Mouse (Mus musculus) naive thymus-derived CD4-positive, alpha-beta T cell, adult 2 months (primary cell): ENCODE results near the gene Pdzd7.

Source experiments
- DNase-seq: peaks from one replicate; pipeline ENCODE4 v3.0.0-alpha.2; 2011; ENCODE audit warnings: low read depth

Pdzd7 gene

DNA sequence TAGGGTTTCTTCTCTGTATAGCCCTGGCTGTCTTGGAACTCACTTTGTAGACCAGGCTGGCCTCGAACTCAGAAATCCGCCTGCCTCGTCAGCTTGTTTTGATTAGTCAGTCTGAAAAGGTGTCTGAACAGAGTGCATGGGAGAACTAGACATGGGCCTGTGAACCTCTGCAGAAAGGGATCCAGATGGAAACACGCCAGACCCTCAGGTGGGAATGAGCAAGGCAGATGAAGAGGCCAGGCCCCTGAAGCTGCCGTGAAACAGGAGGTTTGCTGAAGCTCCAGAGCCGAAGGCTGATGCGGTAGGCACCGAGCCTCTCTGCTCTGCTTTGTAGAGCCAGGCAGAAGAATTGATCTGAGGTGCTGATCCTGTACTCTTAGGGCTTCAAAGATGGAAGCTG lies 33.3 kb downstream of the Pdzd7 start:
- DNase-seq = no peak

DNA sequence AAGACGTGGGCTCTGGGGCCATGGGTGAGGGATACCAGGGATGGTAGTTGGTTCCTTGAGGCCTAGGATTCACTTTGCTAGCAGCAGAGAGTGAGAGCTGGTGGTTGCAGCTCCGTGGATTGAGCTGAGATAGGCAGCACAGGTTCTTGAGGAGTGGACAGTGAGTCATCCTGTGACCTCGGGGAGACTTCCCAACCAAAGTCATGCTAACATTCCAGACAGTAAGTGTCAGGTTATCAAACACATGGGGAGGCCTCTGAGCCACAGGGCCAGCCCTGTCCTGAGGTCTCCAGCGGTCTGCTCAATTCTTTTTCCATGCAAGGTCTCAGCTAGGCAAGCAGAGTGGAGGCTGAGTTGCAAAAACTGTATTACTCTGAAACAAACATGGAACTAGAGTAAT lies 34.9 kb downstream of the Pdzd7 start:
- no peak for DNase-seq

DNA sequence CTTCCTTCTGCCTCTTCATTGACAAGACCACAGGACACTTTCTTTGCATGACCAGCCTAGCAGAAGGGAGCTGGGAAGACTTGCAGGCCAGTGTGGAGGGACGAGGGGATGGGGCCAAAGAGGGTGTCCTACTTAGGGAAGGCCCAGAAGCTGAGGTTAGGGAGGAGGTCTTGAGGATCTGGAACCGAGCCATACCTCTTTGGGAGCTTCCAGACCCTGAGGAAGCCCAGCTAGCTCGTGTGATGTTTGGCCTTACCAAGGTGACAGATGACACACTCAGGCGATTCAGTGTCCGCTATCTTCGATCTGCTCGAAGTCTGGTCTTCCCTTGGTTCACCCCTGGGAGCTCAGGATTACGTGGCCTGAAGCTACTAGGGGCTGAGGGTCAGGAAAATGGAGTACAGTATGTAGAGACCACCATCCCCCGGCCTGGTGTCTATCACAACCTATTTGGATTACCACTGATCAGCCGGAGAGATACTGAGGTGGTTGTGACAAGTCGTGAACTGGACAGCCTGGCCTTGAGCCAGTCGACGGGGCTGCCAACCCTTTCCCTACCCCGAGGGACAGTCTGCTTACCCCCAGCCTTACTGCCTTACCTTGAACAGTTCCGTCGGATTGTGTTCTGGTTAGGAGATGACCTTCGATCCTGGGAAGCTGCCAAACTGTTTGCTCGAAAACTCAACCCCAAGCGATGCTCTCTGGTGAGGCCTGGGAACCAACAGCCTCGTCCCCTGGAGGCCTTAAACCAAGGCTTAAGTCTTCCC lies 37.9 kb downstream of the Pdzd7 start:
- no peak for DNase-seq

DNA sequence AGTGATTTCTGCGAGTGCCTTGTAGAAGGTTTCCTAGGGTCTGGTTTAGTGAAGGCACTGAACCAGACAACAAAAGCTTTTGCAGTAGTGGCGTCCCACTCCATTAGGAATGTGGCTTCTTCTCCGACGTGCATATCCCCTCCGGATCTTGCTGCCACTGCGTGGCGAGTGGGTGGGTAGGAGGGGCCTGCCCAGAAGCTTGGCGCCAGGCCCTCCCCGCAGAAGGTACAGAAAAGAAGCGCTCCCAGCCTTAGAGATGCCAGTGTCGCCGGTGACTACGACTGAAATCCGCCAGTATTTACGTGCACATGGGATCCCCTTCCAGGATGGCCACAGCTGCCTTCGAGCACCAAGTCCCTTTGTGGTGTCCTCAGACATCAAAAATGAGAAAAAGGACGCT lies 38.5 kb downstream of the Pdzd7 start:
- no peak for DNase-seq

- DNase-seq = peak; percentile 96
Measured at GRCm38 (mm10) chr19:45005957-45006712, 39.4 kb downstream of the Pdzd7 start, which contains the start of gene Mrpl43. Gene Mrpl43, minus strand, starts transcription at chr19:45006442.

- DNase-seq = peak; percentile 45
Measured at GRCm38 (mm10) chr19:45005444-45005843, 40.1 kb downstream of the Pdzd7 start, which contains the start of gene Twnk. Gene Twnk, plus strand, starts transcription at chr19:45005663.

DNA sequence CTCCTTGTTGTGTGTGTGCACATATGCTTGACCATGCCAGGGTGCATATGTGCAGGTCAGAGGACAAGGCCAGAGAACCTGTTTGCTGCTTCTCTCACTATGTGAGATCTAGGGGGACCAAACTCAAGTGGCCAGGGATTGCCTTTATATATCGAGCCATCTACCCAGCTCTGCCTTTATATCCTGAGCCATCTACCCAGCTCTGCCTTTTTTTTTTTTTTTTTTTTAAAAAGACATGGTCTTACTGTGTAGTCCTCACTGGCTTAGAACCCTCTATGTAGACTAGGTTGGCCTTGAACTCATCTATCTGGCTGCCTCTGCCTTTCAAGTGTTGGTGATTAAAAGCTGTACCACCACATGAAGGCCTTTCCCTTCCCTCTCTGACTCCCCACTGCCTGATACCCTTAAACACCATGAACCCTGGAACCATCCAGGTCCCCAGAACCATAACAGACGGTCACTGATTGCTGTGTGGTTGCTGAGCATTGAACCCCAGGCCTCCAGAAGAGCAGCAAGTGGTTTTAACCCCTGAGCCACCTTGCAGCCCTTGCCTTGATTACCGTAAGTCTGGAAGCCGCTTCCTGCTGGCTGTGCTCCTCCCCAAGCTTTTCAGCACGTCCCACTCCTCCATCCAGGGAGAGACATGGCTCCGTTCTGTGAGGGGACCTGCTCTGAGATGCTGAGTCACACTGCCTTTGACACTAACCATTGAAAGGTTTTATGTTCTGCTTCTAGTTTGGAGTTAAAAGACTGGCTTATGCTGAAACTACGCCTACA lies 41.6 kb downstream of the Pdzd7 start:
- no peak for DNase-seq

DNA sequence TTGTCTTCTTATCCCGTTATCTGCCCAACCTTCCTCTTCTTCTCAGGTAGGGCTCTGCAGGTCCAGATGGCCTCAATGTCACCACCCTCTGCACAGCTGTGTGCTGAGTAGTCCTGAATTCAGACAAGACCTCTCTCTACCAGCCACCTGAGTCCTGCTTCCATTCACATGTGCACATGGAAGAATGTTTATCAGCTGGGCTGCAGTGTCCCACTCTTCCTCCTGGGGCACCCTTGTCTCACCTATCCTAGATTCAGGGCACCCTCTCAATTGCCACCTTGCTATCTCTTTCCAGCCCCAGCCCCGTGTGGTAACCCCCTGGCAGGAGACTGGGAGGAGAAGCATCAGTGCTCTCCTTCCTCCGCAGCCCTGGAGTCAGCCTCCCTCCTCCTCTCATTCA lies 43.2 kb downstream of the Pdzd7 start:
- DNase-seq = no peak

GRCm38 (mm10) chr19:44999647-45000046 lies 45.9 kb downstream of the Pdzd7 start:
- DNase-seq = no peak

GRCm38 (mm10) chr19:44997786-44998185 lies 47.7 kb downstream of the Pdzd7 start:
- DNase-seq = no peak

GRCm38 (mm10) chr19:44992712-44993111 lies 52.8 kb downstream of the Pdzd7 start:
- no peak for DNase-seq

GRCm38 (mm10) chr19:44992246-44992645 lies 53.3 kb downstream of the Pdzd7 start:
- DNase-seq = no peak

- DNase-seq = no peak
Measured at GRCm38 (mm10) chr19:44991031-44991430, 54.5 kb downstream of the Pdzd7 start.

DNA sequence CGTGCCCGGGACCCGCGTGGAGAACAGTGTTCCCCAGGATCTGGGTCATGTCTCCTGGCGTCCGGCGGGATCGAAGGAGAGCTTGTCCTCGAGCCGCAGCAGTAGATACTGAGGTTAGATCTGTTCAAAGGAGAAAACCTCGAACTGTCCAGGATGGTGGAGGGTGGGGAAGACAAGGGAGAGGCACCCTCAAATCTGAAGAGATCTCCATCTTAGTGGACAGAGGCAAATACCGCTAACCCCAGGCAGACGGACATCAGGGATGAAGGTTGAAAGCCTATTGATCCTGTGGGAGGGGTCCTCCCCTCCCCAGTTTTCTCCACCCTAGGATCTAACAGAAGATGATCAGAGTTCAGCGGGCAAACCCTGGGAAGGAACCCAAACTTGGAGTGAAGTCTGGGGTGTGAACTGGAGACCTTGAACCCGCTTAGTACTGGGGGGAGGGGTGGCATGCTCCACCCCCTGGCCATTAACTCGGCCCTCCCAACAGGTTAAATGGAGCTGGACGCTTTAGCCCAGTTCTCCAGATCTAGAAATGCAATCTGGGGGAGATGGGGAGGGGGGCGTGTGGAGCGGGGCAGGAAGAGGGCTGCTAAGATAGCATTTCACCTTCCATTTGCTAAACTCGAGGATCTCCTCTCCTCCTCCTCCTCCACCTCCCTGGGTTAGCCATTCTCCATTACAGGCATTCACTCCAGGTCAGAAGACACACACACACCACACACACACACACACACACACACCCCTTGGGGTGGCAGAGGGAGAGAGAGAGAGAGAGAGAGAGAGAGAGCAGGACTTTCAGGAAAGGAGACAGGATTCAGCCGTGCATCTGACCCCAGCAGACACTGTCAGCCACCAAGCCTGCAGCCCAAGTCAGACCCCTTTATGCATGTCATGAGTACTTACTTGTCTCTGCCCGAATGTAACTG lies 55.7 kb downstream of the Pdzd7 start:
- DNase-seq = no peak

DNA sequence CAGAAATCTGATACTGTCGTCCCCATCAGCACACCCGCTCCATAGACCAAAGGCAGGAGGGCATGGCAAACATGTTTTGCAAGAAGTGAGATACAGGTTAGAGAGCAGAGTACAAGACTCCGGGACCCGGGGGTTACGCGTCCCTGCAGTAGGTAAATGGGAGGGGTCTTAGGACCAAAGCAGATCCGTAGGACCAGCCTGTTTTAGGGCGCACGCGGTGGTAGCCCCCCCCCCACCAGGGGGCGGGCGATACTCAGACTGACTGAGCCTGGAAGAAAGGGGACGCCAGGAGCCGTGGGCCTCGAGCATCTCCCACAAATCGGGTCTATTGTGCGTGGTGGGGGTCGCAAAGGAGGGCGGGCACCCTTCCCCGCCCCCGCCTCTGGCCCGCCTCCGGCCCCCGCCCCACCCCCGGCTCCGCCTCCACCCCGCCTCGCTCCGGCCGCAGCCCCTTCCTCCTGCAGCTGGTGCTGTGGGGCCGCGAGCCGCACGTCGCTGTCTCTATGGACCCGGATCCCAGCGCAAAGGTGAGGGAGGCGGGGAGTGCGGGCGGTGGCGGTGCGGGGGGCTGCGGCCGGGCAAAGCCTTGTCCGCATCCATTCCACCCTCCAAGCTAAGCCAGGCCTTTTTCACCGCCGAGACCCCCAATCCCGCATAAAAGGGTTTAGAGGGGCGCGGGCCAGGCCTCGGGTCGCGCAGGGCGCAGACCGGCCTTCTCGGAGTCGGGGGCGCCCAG lies 56.5 kb downstream of the Pdzd7 start, which contains the start of gene Sema4g:
Gene Sema4g, plus strand, starts transcription at position 271 of the 736 bp plus-strand sequence.
- peak; percentile 56 for DNase-seq

- DNase-seq = no peak
Measured at GRCm38 (mm10) chr19:44988321-44988720, 57.2 kb downstream of the Pdzd7 start.

- DNase-seq = no peak
Measured at GRCm38 (mm10) chr19:44987851-44988250, 57.7 kb downstream of the Pdzd7 start.

- DNase-seq = no peak
Measured at GRCm38 (mm10) chr19:44987004-44987403, 58.5 kb downstream of the Pdzd7 start.

- DNase-seq = no peak
Measured at GRCm38 (mm10) chr19:44985159-44985988, 60.1 kb downstream of the Pdzd7 start.

DNA sequence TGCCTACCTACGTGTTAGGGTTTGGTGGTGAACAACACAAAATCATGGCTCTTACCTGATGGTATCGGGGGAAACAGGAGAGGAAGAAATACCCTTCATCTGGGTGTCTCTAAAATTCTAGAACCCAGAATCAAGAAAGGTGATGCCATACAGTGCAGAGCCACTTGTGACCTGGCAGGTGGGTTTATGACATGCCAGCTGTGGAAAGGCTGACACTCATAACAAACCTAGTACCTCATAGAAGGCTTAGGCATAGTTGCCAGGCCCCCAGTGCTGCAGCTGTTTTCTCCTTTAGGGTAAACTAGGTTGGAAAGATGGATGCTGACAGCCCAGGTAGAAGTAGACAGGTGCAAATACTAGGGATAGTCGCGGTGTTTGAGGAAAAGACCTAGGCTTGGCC lies 61.1 kb downstream of the Pdzd7 start:
- no peak for DNase-seq
